Mouse (Mus musculus) heart, postnatal 14 days (tissue): Measurements from ENCODE around the gene Immt. TPM values are rescaled to one million over a fixed set of nuclear protein-coding genes. Genes with fewer than 3 reads are reported as not detected.

Source experiments
- total RNA-seq, 2 experiments: library from RNA; stranded (reverse); gene quantifications; 2 replicates each; pipeline ENCODE4 v1.2.3; 2021

The Immt gene
- total RNA-seq, 2 experiments from 2014 or later: 596 to 612 TPM

Other genes starting within 250 kb of the Immt start
- gene Kdm3a, start 198.3 kb upstream of the Immt start, total RNA-seq: 10 to 100 TPM; 28.6 to 30.3 TPM
- 10 to 100 TPM; 17.3 to 18.4 TPM for gene Reep1, start 123.8 kb upstream of the Immt start, total RNA-seq
- gene Mrpl35, start 4.4 kb upstream of the Immt start, total RNA-seq: 10 to 100 TPM; 45.3 to 48.3 TPM
- gene Ptcd3, start 77.4 kb downstream of the Immt start, total RNA-seq: 100 to 1,000 TPM; 123 TPM
- 10 to 100 TPM; 42.2 to 47.3 TPM for gene Polr1a, start 77.7 kb downstream of the Immt start, total RNA-seq